Mouse (Mus musculus): ENCODE data around the gene Nkiras2.
"Not testable (repeated sequence)": the region's sequence is repeated elsewhere in the genome, so short reads cannot be mapped to it uniquely, and the experiment has no call there.

The Nkiras2 gene

GRCm38 (mm10) chr11:100628862-100629352, 9.9 kb downstream of the Nkiras2 start:
- no peak for DNase-seq (ENCODE audit: low read depth, low spot score)

- DNase-seq (ENCODE audit: low read depth, low spot score), result no peak
Measured at GRCm38 (mm10) chr11:100634530-100634929, 15.5 kb downstream of the Nkiras2 start.

GRCm38 (mm10) chr11:100640159-100640906, 21.3 kb downstream of the Nkiras2 start:
- DNase-seq (ENCODE audit: low read depth, low spot score), result no peak

GRCm38 (mm10) chr11:100643612-100644575, 24.9 kb downstream of the Nkiras2 start:
- no peak for DNase-seq (ENCODE audit: low read depth, low spot score)

GRCm38 (mm10) chr11:100646265-100646664, 27.2 kb downstream of the Nkiras2 start:
- DNase-seq (ENCODE audit: low read depth, low spot score), result no peak

- DNase-seq (ENCODE audit: low read depth, low spot score), result no peak
Measured at GRCm38 (mm10) chr11:100648405-100648804, 29.4 kb downstream of the Nkiras2 start.

- no peak for DNase-seq (ENCODE audit: low read depth, low spot score)
Measured at GRCm38 (mm10) chr11:100651205-100651604, 32.2 kb downstream of the Nkiras2 start.

GRCm38 (mm10) chr11:100651748-100652147, 32.7 kb downstream of the Nkiras2 start:
- DNase-seq (ENCODE audit: low read depth, low spot score), result no peak

- not testable (repeated sequence) for DNase-seq (ENCODE audit: low read depth, low spot score)
Measured at GRCm38 (mm10) chr11:100655589-100655988, 36.5 kb downstream of the Nkiras2 start.

- no peak for DNase-seq (ENCODE audit: low read depth, low spot score)
Measured at GRCm38 (mm10) chr11:100656458-100656857, 37.4 kb downstream of the Nkiras2 start.

GRCm38 (mm10) chr11:100659806-100660205, 40.8 kb downstream of the Nkiras2 start:
- DNase-seq (ENCODE audit: low read depth, low spot score), result no peak

- no peak for DNase-seq (ENCODE audit: low read depth, low spot score)
Measured at GRCm38 (mm10) chr11:100671049-100671448, 52.0 kb downstream of the Nkiras2 start.

- DNase-seq (ENCODE audit: low read depth, low spot score), result no peak
Measured at GRCm38 (mm10) chr11:100671956-100672355, 52.9 kb downstream of the Nkiras2 start.

GRCm38 (mm10) chr11:100673169-100673568, 54.1 kb downstream of the Nkiras2 start:
- DNase-seq (ENCODE audit: low read depth, low spot score), result no peak

Measured in brain, embryonic 18.5 days (tissue).